Mouse (Mus musculus) E14TG2a.4 (cell line): ENCODE data around the gene Atic.

Source experiments
- CTCF ChIP-seq: conservative IDR thresholded peaks from 2 replicates; pipeline ENCODE4 v1.5.1; 2014; ENCODE audit warnings: low read length
- POU5F1 ChIP-seq: IDR thresholded peaks from 2 replicates; pipeline ENCODE4 v1.6.1; 2014; ENCODE audit warnings: low read length, borderline replicate concordance

DNA sequence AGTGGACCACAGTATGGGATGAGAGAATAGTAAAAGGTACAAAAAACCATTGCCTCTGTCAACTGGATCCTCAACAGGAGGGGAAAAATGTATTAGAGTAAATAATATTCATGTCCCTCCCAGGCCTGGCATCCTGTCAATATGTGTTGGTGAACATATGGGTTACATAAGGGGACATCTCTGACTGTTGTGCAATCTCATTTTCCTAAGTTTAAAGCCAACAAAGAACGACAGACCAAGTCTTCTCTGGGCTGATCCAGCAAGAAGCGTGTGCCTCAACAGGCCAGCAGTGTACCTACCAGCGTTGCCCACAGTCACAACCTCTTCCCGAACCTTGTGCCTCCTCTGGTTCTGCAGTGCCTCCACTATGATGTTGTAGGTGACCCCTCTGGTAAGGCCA lies 38.4 kb downstream of the Atic start:
- TF ChIP-seq CTCF (no peak), POU5F1 (no peak)
